Mouse (Mus musculus) CD4-positive, CD25-positive, alpha-beta regulatory T cell (primary cell): ENCODE data around the gene Olfr1034. TPM values are rescaled to one million over a fixed set of nuclear protein-coding genes. Genes with fewer than 3 reads are reported as not detected.

Experiments used
- polyA plus RNA-seq: library from polyadenylated mRNA; unstranded; fragments of 100-300 nt; shearing (Covaris generic); gene quantifications from one replicate; pipeline ENCODE4 v1.2.1, GENCODE M21; 2017

Gene Olfr1034
- not detected for polyA plus RNA-seq

GRCm38 (mm10) chr2:86045561-86045960 is at the start of gene Olfr1034:
Olfr1034 (plus strand) TSS chr2:86045861.

GRCm38 (mm10) chr2:86005240-86005639 is 40.4 kb upstream of the Olfr1034 start, which contains the start of gene Olfr1032:
Olfr1032 (plus strand) TSS chr2:86005540.

GRCm38 (mm10) chr2:86020406-86020805 is 25.3 kb upstream of the Olfr1034 start, which contains the start of gene Olfr1033:
Olfr1033 (plus strand) TSS chr2:86020633.

GRCm38 (mm10) chr2:86073692-86074091 is 28.0 kb downstream of the Olfr1034 start, which contains the start of gene Olfr1036:
Olfr1036 (plus strand) TSS chr2:86073992.

GRCm38 (mm10) chr2:86087285-86087684 is 41.6 kb downstream of the Olfr1034 start, which contains the start of gene Olfr1037:
Olfr1037 (minus strand) TSS chr2:86087385.

Other genes with a start within 250 kb of the Olfr1034 start
- gene Olfr1016, start 243.3 kb upstream of the Olfr1034 start, polyA plus RNA-seq = 0.32 TPM
- gene Olfr1018, start 227.4 kb upstream of the Olfr1034 start, polyA plus RNA-seq = not detected
- gene Olfr1019, start 200.4 kb upstream of the Olfr1034 start, polyA plus RNA-seq = not detected
- not detected for gene Olfr1020, start 198.8 kb upstream of the Olfr1034 start, polyA plus RNA-seq
- gene Olfr1022, start 177.3 kb upstream of the Olfr1034 start, polyA plus RNA-seq = not detected
- gene Olfr1023, start 160.2 kb upstream of the Olfr1034 start, polyA plus RNA-seq = not detected
- gene Olfr1024, start 140.8 kb upstream of the Olfr1034 start, polyA plus RNA-seq = not detected
- not detected for gene Olfr1025-ps1, start 130.7 kb upstream of the Olfr1034 start, polyA plus RNA-seq
- gene Olfr1026, start 124.3 kb upstream of the Olfr1034 start, polyA plus RNA-seq = not detected
- gene Olfr1028, start 95.4 kb upstream of the Olfr1034 start, polyA plus RNA-seq = not detected
- gene Olfr1029, start 72.0 kb upstream of the Olfr1034 start, polyA plus RNA-seq = 0.10 TPM
- gene Olfr1030, start 66.6 kb upstream of the Olfr1034 start, polyA plus RNA-seq = 0.04 TPM
- gene Olfr1031, start 55.6 kb upstream of the Olfr1034 start, polyA plus RNA-seq = not detected
- not detected for gene Olfr1032, start 40.3 kb upstream of the Olfr1034 start, polyA plus RNA-seq
- 3.2 TPM for gene Olfr1033, start 25.2 kb upstream of the Olfr1034 start, polyA plus RNA-seq
- not detected for gene Olfr1036, start 28.1 kb downstream of the Olfr1034 start, polyA plus RNA-seq
- not detected for gene Olfr1037, start 41.5 kb downstream of the Olfr1034 start, polyA plus RNA-seq
- gene Olfr1039, start 90.1 kb downstream of the Olfr1034 start, polyA plus RNA-seq = not detected
- gene Olfr1040, start 100.9 kb downstream of the Olfr1034 start, polyA plus RNA-seq = not detected
- 0.05 TPM for gene Olfr1042, start 116.0 kb downstream of the Olfr1034 start, polyA plus RNA-seq
- 0.11 TPM for gene Olfr1043, start 121.7 kb downstream of the Olfr1034 start, polyA plus RNA-seq
- not detected for gene Olfr1044, start 132.0 kb downstream of the Olfr1034 start, polyA plus RNA-seq
- not detected for gene Olfr52, start 139.8 kb downstream of the Olfr1034 start, polyA plus RNA-seq
- gene Olfr1045, start 157.1 kb downstream of the Olfr1034 start, polyA plus RNA-seq = not detected
- 0.06 TPM for gene Olfr1046, start 173.5 kb downstream of the Olfr1034 start, polyA plus RNA-seq
- gene Olfr1047, start 185.5 kb downstream of the Olfr1034 start, polyA plus RNA-seq = not detected
- not detected for gene Olfr1048, start 194.4 kb downstream of the Olfr1034 start, polyA plus RNA-seq
- 0.12 TPM for gene Olfr1049, start 212.5 kb downstream of the Olfr1034 start, polyA plus RNA-seq
- not detected for gene Olfr1051, start 233.2 kb downstream of the Olfr1034 start, polyA plus RNA-seq
- not detected for gene Olfr1052, start 246.6 kb downstream of the Olfr1034 start, polyA plus RNA-seq